Mouse (Mus musculus): ENCODE measurements around the gene Mip. TPM values are rescaled to one million over a fixed set of nuclear protein-coding genes. Genes with fewer than 3 reads are reported as not detected.
A peak's percentile ranks its signal among the peaks of the same experiment; 100 is the strongest.
"Not testable (repeated sequence)": the region's sequence is repeated elsewhere in the genome, so short reads cannot be mapped to it uniquely, and the experiment has no call there.

Gene Mip
- total RNA-seq, 2 experiments from 2014 or later: not detected

DNA sequence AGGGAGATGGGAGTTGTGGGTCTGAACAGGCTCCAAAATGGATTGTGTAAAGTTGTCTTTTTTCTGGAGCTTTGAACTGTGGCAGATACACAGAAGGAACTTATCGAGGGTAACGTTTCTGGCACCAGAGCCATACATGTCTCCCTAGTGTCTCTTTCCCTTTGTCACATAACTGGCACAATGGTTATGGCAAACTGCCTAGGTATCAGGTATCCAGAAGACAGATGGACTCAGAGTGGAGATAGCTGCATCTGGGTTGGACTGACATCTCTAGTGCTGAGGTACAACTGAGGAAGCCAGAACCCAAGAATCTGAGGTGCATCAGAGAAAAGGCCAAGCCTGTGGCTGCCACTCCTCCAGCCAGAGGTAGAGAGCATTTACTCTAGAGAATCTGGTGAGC is 15.5 kb upstream of the Mip start:
- intact Hi-C loops (cut with DNase I): no loop called here
- DNase-seq: no peak

DNA sequence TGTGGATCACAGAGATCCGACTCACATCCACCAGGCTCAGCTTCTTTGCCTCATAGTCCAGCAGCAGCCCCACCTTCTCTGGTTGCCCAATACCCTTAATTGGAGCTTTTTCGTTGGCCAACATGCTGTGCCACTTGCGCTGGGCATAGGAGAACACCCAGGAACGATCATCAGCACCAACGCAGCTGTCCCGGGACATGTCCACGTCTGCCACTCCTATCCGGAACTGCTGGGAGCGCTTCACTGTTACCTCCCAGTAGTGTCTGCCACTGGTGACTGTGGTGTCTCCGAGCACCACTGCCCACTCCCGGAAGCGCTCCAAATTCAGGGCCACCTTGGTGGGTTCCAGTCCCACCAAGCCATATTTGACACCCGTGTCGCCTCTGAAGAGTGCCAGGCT is 14.7 kb upstream of the Mip start:
- no peak for DNase-seq
- intact Hi-C loops (cut with DNase I): no loop called here

DNA sequence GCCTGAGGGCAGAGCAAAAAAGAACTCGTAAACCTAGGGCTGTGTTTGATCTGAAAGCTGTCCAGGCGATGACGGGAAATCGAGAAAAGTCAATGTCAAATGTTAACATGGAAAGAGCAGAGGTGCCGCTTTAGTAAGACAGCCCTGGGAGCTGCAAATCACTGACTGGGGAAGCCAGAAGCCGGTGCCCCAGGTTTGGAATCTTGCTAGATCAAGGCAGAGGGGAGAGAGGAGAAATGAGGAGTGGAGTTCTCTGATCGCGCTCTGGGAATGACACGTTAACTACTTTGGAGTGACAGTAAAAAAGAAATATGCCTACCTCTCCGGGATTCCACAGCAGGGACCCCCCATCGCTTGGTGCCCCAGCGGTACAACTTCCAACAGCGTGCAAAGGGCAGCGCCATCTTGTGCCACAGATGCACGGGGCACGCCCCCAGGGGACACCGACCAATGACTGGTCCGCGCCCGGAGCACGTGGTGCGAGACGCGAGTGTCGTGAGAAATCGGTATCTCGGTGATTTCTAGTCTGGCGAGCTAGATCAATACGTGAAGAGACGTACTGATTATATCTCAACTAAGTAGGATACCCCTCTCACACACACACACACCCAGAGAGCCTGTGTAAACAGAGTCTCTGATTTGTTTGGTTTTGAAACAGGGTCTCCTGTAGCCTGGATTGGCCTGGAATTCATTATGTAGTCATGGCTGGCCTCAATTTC is 14.1 kb upstream of the Mip start, which contains the start of gene Spryd4:
Gene Spryd4, minus strand, starts transcription at position 418 of the 719 bp plus-strand sequence.
- DNase-seq: peak; percentile 82 to 91
- intact Hi-C loops (cut with DNase I): loop anchor here (1.0 to 2.0 kb wide), 2 partner anchors 21 to 73 kb away; partner anchors contain the start of gene Timeless

DNA sequence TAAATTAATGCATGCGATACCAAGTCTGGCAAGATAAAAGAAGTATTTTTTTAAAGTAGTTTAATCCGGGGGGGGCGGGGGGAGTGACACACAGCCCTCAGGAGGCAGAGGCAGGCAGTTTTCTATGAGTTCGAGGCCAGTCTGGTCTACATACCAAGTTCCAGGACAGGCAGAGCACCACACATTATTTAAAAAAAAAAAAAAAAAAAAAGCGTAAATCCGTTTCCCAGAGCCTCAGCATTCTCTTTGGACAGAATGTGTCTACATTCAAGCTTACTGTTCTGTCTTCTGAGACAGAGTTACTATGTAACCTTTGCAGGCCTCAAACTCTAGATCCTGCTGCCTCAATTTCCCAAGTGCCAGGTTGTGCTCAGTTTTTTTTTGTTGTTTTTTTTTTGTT is 13.5 kb upstream of the Mip start:
- no peak for DNase-seq
- intact Hi-C loops (cut with DNase I): loop anchor here (1.0 to 2.0 kb wide), 2 partner anchors 20 to 73 kb away; partner anchors contain the start of gene Timeless

DNA sequence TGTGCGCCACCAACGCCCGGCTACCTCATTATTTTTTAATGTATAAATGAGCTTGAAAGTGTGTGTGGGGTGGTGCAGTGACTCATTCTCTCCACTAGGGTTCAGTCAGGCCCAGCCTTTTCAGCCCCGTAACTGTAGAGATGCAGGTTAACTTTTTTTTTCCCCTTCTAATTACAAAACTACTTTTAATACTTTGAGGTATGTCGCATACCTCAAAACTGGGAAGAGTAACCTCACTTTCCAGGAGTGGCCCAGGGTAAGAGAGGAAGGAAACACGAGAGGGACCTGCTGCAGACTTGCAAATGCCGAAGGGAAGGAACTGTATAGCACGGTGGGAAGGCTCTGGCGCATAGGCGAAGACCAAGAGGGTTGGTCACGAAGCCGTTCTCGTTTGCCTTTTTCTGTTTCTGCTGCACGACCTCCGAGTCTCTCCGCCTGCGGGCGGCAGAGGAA is 12.7 kb upstream of the Mip start:
- DNase-seq: peak in 1 of 2 experiments; percentile 35

DNA sequence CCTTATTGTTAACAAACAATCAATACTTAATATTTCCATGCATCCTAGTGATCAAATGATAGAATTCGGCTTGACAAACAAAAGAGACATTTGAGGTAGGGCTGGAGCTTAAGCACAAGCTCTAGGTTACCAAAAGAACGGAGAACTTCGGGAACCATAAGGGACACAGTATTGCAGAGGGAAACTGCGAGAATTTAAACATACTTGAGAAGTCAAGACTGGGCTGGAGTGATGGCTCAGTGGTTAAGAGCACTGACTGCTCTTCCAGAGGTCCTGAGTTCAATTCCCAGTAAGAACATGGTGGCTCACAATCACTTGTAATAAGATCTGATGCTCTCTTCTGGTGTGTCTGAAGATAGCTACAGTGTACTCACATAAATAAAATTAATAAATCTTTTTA is 11.5 kb upstream of the Mip start:
- DNase-seq; intact Hi-C loops (cut with DNase I): not testable (repeated sequence)

More for the DNA sequence above, 12.7 kb upstream of the Mip start:
- intact Hi-C loops (cut with DNase I): loop anchor here (1.0 to 2.0 kb wide), 2 partner anchors 19 to 72 kb away; partner anchors contain the start of gene Timeless

DNA sequence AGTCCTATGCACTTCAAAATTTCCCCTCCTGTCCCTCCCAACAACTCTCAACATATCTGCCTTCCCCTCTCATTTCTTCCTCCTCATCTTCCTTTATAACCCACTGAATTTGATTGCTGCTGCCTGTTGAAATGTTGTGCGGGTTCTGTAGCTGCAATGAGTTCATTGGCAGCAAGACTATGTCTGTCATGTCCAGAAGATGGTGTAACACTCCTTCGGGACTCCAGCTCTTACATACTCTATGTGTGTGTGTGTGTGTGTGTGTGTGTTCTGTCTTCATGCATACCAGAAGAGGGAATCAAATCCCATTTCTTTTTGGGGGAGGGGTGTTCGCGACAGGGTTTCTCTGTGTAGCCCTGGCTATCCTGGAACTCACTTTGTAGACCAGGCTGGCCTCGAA is 10.7 kb upstream of the Mip start:
- intact Hi-C loops (cut with DNase I): no loop called here
- DNase-seq: no peak

DNA sequence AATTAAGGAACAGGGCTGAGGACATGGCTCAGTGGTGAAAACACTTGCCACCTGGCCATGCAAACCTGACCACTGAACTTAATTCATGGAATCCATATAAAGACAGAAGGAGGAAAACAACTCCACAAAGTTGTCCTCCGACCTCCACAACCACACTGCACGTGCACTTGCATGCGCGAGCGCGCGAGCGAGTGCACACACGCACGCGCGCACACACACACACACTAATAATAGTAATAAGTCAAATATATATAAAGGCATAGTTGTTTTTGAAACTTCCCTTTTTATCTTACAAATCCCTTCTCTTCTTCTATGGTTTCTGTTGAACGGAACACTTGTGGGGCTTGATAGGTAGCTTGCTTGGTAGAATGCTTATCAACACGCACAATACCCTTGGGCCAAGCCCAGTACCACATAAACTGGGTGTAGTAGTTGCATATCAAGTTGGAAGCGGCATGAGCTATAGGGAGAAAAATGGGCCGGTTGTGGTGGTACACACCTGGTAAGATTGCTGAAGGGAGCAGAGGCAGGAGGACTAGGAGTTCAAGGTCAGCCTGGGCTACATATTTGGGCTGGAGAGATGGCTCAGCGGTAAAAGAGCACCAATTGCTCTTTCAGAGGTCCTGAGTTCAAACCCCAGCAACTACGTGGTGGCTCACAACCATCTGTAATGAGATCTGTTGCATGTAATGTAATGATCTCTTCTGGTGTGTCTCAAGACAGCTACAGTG is 7.1 kb upstream of the Mip start:
- no peak for DNase-seq
- intact Hi-C loops (cut with DNase I): no loop called here

DNA sequence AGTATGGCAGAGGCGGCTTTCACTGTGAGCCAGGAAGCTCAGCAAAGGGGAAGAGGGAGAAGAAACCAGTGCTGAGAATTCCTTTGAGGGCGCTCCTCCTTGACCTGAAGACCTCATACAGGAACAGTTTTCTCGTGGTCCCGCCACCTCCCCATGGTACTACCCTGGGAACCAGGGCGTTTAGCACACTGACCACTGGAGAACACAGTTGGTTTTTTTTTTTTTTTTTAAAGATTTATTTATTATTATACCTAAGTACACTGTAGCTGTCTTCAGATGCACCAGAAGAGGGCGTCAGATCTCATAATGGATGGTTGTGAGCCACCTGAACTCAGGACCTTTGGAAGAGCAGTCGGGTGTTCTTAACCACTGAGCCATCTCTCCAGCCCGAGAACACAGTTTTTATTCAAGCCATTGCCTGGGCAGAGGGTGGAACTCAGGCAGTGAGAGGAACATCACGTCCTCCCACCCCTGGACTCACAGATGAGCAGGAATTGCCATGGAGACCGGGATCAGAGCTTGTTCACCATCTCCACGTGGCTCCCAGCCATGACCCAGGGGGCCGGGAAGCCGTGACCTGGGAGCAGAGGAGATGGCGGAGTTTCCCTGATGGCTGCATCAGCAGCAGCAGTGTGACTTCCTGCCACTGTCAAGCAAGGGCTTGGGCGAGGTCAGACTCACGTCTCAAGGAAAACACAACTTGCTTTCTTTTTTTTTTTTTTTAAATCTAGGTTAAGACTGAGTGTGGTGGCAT is 3.9 kb upstream of the Mip start:
- intact Hi-C loops (cut with DNase I): no loop called here
- DNase-seq: no peak

DNA sequence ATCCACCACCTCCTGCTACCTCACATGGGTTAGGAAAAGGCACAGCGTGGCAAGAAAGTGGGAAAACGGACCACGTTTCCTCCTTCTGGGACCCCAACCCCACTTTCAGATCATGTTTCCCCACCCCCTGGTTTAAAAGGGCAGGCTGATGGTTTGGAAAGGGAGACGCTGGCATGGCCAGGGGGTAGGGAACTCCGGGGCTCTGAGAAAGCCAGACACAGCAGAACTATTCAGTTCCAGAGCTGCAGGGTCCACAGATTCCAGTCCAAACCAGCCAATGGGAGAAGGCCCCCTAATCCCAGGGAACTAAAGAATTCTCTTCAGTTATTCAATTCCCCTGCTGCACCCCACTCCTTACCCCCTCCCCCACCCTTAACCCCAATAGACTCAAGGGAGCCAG is 574 bp upstream of the Mip start:
- DNase-seq: no peak
- intact Hi-C loops (cut with DNase I): no loop called here

DNA sequence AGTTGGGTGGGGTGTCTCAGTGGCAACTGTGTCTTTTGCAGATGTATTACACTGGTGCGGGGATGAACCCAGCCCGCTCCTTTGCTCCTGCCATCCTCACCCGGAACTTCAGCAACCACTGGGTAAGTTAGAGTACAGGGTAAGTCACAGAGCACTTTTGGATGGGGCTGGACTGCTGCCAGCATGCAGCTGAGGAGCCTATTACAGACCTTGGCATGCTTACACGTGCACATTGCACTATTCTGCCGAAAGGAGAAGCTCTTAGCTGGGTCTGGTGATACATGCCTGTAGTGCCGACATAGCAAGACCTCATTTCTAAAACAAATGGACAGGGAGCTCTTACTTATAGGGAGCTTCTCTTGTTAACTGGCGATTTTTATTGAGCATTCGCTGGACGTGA is 2.0 kb downstream of the Mip start:
- intact Hi-C loops (cut with DNase I): no loop called here
- no peak for DNase-seq

DNA sequence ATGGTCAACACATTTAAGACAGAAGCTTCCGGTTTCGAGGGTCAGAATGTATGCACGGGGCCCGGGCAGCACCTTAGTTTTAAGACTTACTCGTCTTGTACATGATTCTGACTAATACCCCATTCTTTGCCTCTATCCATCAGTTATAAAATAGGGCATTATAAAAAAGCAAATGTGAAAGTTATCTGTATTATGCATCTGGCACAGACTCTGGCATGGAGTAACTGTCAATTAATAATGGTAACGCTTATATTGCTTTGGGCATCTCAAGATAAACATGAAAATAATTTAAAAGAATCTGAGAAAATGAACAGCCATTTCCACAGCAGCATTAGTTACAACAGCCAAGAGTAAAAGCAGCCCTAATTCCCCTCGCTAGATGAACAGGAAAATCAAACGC is 2.4 kb downstream of the Mip start:
- DNase-seq: no peak
- intact Hi-C loops (cut with DNase I): no loop called here

DNA sequence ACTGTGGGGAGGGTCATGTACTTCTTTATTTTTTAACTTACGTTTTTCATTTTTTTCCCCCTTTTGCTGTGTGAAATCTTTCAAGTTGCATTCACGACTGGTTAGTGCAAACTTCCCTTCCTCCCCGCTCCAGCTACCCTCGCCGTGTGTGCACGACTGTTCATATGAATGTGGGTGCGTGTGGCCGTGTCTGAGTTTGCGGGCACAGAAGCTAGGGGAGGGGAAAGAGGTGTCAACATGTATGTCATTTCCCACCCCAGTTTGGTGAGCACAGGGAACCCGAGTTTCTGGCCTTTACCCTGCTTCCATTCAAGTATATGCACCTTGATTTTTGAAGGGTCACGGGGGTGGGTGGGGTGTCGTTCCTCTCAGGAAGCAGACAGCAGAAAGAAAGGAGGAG is 4.9 kb downstream of the Mip start:
- DNase-seq: no peak
- intact Hi-C loops (cut with DNase I): no loop called here

DNA sequence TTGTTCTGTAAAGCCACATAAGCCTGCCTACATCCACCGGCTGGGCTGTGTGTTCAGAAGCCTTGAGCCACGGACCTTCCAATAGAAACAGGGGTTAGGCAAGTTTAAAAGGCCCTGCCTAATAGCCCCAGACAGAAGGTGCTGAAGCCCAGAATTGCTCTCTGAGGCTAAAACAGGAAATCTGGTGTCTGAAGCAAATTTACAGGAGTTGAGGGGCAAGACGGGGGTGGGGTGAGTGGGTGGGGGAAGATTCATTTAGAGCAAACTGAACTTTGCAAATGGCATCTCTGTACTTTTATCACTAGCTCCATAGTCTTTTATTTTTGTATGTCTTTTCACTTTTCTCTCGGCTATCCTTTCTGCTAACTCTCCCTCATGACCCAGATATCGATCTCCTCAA is 5.5 kb downstream of the Mip start:
- no peak for DNase-seq
- intact Hi-C loops (cut with DNase I): no loop called here

DNA sequence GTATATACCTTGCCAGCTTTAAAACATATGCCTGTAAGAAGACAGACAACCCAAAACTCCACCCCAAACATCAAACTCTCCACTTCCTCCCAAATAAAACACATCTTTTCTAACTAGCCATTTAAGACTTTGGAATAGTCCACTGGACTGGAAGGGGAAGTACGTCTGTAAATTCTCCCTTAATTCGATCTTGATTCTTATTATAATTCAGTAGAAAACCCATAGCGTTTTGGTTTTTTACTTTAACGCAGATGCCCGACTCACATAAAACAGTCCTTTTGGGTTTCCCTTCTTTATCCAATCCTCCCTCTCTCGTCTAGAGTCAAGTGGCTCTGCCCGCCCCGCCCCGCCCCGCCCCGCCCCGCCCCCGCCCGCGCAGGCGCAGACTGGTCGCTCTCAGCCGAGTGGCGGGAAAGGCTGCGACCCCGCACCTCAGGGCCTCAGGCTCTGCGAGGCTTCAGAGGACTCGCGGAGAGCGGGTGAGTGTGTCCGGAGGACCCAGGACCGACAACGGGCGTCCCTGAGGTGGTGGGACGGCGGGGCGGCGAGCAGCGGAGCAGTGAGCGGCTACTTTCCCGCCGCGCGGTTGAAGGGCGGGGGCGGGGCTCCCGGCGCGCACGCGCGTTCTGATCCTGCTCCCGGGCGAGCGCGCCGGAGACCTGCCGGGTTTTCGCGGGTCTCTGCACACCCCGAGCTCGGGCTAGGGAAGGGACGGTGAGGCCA is 6.2 kb downstream of the Mip start, which contains the start of gene Timeless:
Gene Timeless, plus strand, starts transcription at position 369 of the 723 bp plus-strand sequence.
- intact Hi-C loops (cut with DNase I): loop anchor here (1.0 kb wide), 1 partner anchor 20 kb away; no protein-coding TSS in a partner anchor
- DNase-seq: peak; percentile 82 to 91

DNA sequence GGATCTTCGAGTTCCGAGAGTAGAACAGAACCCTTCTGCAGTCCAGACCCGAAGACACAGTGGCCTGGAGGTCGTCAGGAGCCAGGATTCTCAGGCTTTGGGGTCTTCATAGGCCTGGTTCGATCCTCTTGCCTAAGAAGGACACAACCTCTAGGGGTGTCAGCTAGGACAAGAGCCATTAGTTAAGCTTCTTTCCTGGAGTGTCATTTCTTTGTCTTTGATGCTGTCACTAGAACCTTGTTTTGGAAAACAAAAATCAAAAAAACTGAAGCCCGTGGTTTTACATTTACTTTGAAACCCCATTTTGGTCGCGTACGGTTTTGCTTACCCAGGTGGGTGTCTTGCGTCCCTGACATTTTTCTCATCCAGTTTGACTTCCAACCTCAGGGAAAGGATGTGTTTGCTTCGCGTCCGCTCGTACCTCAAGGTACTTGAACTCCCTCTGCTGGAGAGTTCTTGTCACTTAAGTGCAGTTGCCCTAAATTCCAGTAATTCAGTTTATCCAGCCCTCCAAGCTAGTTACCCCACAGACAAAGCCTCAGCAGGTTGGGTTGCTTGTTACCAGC is 6.9 kb downstream of the Mip start:
- intact Hi-C loops (cut with DNase I): loop anchor here (1.0 kb wide), 1 partner anchor 20 kb away; no protein-coding TSS in a partner anchor
- DNase-seq: no peak

DNA sequence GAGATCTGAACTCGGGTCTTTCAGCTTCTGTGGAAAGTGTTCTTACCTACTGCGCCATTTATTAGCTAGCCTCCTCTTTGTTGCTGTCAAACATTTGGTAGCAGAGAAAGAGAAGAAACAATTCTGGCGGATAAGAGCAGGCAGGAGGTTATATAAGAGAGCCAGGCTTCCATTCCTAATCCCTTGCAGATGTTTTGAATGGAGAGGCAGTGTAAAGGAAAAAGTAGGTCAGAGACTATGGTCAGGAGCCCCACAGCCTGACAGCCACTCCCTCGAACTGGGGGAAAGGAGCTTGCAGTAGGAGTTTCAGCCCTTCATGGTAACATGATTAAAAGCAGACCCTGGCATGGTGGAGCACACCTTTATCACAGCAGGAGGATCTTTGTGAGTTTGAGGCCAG is 10.7 kb downstream of the Mip start:
- intact Hi-C loops (cut with DNase I): no loop called here
- no peak for DNase-seq

DNA sequence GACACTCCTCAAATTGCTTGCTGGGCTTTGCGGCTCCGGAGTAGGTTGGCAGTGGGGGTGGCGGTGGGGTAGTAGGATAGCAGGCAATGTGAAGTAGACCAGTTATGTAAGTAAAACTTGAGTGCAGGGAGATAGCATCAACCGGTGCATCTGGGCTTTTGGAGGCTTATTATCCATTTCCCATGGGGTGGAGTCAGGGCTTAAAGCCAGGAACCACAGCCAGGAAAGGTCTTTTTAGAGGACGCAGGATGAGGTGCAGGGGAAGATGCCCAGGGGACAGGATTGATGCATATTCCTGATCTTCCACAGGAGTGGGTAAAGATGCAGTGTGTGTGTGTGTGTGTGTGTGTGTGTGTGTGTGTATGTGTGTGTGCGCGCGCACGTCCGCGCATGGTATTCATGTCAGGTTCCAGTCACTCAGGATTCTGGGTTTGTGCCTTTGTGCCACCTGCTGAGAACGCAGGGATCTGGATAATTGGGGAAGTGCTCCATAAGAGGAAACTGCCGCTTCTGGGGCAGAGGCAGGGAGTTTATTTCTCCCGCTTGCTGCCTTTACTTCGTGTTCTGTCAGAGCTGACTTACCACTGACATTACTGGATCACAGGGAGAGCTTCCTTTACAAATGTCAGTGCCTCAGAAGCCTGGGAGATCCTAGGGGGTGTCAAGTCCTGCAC is 12.3 kb downstream of the Mip start:
- DNase-seq: peak; percentile 31
- intact Hi-C loops (cut with DNase I): no loop called here

DNA sequence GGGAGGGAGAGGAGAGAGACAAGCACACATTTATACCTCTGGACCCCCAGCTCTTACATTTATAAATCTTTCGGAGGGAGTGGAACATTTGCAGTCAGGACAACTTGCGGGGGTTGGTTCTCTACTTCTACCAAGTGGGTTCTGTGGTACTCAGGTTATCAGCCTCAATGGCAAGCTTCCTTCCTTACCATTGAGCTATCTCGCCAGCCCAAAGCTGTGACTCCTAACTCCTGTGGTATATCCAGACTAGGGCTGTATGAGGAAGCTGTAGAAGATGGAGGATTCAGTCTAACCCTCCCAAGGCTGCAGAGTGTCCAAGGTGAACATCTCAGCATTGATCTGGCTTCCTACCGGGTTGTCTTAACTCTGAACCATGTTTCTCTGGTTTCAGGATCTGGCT is 13.5 kb downstream of the Mip start:
- DNase-seq: no peak
- intact Hi-C loops (cut with DNase I): no loop called here

Measured in gastrocnemius, postnatal 36 days (tissue).